Mouse (Mus musculus) liver, postnatal 0 days (tissue): ENCODE measurements around the gene Rps7.

ENCODE experiments used
- CTCF ChIP-seq: sonication (generic); IDR thresholded peaks from 2 replicates; pipeline ENCODE4 v1.5.1; 2016; ENCODE audit warnings: antibody characterized with exemption, low read depth
- EP300 ChIP-seq: IDR thresholded peaks from 2 replicates; pipeline ENCODE4 v1.6.1; 2016; ENCODE audit warnings: antibody characterized with exemption, low read depth, mild to moderate bottlenecking

GRCm38 (mm10) chr12:28623195-28623594, 12.6 kb downstream of the Rps7 start, which contains the start of gene Colec11:
- TF ChIP-seq EP300 = no peak
- no peak for TF ChIP-seq CTCF
